Mouse (Mus musculus) skeletal muscle tissue, adult 2 months (tissue): ENCODE results near the gene Pah.

Experiments used
- DNase-seq: peaks from one replicate; pipeline ENCODE4 v3.0.0-alpha.2; 2012; ENCODE audit warnings: low read depth, low spot score

The Pah gene

DNA sequence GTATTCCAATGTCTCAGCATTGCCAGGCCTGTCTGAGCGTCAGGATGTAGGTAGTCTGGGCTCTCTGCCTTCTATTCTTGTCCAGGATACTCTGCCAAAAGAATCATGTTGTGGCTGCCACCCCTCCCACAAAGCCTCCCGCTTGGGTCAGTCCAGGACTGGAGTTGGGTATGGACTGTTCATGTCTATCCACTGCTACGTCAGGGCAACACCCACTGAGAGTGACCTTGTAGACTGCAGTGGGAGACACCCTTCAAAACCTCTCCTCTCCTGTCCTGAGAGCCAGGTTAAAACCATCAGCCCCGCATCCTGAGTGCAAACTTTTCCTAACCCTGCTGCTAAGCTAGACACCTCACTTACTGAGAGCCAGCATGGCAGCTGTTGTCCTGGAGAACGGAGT lies at the start of gene Pah:
TSS of gene Pah (plus strand) at position 150 of the 400 bp plus-strand sequence.
- DNase-seq = no peak

DNA sequence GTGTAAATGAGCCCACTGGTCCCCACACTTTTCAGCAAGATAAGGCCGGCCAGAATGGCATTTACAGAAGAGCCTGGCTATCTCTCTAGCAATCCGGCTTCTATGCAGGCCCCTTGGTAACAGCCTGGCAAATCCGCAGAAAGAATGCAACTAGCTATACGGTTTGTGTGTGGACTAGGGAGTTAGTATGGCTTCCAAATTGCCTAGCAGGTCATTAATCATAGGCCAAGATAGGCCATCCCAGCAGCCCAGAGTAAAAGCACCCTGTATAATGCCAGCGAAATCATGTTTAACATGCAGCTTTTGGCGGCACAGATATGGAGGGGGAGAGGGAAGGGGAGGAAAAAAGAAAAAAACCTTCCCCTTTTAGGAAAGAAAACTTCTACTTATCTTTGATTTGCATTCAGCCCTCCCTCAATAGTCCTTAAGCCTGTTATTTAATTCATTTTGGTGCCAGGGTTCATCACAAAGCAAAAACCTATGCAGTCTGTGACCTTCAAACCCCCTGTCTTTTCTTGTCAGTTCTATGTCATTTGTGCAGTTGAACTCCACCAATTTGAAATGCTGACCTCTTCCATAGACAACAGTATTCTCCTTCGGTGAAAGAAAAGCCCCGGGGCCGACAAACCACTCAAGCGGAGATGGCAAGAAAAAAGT lies 48.0 kb upstream of the Pah start:
- DNase-seq = no peak

DNA sequence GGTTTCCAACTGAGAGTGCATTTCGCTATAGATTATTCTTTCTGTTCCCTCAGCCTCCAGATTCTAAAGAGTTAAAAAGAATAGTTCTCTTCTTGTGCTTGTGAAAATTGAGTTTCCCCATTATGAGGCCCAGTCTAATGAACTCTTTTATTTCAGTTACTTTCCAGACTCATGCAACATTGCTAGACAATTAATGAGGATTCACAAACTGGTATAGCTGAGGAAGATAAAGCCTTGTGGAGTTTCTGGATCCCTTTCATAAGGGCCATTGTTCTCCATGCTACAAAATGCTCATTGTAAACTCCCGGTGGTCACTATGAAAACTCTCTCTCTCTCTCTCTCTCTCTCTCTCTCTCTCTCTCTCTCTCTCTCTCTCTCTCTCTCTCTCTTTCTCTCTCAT lies 46.6 kb upstream of the Pah start:
- no peak for DNase-seq

DNA sequence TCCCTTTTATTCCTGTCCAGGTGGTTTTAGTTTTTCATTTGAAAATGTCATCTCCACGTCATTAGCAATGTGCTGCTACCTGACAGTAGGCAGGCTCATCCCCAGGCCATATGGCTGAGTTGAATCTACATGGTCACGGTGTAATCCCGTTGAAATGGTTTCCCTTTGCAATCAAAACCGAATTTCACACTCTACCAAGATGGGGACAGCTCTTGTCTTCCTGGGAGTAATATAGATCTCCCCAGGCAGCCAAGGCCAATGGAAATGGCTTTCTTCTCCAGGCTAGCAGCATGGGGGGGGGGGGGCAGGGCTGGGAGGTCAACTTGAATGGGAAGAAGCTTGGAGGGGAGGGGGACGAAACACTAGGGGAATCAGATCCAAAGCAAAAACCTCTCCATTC lies 43.7 kb upstream of the Pah start:
- no peak for DNase-seq

DNA sequence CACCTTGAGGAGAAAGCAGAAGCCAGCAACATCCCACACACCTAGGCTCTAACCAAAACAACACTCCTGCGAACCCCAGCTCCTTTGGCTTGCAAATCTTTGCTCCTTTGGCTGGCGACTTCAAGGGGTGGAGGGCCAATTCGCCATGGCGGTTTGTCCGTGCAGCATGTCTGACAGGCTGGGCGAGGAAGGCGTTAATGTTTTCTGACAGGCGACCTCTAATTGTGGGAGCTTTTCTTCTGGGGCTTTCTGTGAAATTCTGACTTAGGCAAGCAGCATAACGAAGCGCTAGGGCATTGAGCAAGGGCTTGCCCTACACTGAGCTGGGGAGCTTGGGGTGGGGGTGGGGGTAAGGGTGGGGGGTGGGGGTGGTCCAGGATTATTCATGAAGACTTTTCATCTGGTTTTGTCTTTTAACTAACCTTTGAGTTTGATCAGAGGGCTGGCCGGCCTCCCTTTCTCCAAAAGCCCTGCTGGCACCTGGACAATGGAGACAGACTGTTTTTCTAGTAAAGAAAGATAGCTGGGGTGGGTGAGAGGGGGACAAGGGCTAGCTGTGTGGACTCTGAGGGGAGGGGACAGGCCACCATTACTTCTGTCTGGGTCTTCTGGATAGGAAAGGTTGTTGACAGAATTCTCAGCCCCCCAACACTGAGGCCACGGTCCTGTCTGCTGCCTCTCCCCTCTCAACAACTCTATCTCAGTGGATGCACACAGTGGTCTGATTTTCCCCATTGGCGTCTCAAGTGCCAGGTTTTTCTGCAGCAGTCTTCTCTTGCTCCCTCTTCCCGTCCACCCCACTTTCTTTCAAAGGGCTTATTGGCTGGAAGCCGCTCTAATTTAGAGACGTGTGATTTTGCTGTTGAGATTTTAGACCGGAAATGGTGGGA lies 36.5 kb upstream of the Pah start:
- no peak for DNase-seq

DNA sequence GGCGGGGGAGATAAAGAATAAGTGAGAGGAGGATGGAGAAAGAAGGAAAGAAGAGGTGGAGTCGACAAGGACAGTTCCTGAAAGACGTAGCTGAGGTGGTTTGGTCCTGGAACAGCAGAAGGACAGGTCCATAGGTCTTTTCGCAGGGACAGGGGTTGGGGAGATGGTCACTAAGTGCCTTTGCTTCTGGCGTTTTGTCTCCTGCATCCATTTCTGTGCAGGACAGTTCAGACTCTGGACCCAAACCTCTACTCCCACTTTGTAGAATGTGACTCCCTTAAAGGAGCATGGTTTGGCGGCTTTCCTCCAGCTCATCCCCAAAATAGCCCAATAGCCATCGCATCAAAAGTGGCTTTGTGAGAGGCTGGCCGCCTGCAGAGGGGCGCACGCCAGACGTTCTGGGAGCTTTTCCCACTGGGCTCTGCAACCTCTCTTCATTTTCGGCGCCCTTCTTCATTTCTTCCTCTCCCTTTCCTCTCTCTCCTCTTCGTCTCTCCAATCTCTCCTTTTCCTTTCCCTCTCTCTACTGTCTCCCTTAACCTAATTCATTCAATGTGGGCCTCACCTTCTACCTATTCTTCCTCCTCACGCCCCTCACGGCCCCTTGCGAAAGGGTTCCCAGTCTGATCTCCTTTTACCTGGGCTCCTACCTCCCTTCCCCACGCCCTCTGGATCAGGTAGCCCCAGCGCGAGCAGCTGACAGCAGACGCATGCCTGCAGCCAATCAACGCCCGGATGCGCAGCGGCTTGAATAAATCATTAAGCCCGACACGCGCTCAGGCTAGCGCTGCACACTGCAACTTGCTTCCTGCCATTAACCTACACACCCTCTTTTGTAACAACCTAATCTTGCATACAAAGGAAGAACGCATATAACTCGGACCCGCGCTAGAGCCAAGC lies 35.6 kb upstream of the Pah start:
- DNase-seq = no peak

DNA sequence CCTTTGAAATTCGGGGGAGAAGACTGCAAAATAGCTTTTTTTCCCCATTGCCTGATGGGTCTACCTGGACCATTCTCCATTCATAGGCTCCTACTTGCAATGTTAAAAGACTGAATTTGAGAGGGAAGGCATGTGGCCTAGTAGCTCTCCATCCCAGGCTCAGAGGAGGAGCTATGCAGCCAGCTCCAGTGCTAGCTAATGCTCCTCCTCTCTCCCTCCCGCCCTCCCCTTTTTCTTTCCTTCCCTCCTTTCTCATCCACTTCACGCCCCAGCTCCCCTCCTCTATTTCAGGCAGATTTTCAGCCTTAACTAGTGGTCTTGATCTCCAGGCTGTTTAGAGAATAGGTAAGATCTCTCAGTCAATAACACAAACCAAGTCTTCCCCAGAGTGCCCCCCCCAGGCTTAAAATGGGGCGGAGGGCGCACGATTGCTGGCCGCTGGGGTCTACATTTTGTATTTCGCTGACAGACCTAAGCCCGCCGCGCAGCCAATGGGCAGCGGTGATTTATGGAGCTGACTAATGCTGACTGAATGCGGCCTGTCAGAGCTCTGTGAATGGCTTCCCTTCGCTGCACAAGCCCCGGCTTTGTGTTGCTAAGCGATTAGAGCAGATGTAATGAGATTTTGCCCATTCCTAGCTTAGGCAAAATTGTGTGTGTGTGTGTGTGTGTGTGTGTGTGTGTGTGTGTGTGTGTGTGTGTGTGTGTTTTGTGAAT lies 33.0 kb upstream of the Pah start:
- no peak for DNase-seq

DNA sequence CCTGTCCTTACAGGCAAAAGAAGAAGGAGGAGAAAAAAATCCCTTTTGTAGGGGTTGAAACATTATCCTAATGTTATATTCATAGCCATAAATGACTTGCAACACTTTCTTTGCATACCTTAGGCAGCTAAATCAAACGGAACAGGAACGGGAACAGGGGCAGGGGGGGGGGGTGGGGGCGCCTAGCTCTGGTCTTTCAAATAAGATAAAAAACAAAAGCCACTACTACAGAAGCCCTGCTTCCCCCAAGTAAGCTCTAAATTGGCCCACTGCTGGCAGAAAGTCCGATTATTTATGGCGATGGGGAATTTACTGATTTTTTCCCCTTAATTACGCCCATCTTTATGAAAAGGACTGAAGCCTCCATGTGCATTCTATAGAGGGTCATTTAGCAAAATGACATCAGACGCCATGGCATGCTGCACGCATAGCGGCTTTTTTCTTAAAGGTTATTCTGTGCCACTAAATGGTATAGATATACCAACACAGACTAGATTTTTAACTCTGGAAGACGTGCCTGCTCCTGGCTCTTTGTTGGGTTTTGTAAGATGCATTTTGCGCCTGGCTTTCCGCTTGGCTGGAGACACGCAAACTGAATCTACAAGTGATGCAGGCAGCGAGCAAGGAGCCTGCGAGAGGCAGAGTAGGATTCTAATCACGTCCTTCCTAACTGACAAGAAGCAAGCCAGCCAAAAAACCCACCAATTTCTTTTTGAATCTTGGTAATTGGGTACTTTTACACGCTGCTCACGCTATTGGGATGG lies 32.2 kb upstream of the Pah start:
- no peak for DNase-seq

DNA sequence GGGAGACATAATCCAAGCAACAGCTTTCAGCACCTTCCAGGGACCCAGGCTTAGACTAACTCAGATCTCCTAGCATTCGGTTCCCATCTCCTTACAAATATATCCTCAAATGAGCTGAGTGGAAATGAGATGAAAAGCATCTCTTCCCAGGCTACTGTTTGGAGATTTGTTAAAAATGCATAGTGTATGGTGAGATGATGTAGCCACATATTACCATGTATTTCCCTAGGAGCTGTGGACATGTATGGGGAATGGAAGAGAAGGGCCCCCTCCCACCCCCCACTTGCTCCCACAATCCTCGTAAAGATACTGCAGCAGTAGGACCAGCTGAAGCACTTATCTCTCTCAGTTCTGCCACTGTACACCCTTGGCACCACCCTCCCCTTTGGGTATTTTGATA lies 31.3 kb upstream of the Pah start:
- DNase-seq = no peak

DNA sequence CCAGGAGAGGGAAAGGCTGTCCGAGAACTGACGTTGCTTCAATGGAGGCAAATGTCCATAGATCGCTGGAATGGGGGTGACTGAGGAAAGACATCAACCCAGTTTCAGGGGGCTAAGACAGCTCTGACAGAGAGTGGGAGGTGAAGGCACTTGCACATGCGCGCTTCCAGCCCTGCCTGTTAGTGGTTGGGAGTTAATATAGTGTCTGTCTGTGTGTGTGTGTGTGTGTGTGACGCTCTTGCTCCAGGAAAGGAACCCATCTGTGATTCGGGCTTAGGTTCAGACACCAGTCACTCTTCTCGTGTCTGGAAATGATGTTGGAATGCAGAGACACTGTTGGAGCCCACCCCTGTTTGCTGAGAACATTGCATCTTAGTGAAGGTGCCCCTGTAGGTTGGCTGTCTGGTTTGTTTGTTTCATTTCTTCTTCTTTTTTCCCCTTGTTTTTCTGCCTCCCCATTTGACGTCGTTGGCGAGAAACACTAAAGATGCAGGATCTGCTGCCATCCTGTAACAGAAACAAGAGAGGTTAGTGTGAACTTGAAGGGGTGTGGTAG lies 30.0 kb upstream of the Pah start:
- DNase-seq = no peak

DNA sequence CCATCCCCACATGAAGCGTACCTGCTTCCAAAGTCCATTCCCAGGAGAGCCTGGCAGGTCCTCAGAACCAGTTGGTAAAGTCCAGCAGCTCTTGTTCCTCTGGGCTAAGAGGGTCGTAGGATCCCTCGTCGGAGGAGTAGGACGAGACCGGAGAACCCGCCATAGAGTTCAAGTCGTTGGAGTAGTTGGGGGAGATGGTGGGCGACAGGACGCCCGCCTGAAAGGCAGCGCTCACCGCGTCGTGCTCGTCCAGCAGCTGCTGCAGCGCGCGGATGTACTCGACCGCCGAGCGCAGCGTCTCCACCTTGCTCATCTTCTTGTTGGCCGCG lies 29.3 kb upstream of the Pah start:
- DNase-seq = no peak

DNA sequence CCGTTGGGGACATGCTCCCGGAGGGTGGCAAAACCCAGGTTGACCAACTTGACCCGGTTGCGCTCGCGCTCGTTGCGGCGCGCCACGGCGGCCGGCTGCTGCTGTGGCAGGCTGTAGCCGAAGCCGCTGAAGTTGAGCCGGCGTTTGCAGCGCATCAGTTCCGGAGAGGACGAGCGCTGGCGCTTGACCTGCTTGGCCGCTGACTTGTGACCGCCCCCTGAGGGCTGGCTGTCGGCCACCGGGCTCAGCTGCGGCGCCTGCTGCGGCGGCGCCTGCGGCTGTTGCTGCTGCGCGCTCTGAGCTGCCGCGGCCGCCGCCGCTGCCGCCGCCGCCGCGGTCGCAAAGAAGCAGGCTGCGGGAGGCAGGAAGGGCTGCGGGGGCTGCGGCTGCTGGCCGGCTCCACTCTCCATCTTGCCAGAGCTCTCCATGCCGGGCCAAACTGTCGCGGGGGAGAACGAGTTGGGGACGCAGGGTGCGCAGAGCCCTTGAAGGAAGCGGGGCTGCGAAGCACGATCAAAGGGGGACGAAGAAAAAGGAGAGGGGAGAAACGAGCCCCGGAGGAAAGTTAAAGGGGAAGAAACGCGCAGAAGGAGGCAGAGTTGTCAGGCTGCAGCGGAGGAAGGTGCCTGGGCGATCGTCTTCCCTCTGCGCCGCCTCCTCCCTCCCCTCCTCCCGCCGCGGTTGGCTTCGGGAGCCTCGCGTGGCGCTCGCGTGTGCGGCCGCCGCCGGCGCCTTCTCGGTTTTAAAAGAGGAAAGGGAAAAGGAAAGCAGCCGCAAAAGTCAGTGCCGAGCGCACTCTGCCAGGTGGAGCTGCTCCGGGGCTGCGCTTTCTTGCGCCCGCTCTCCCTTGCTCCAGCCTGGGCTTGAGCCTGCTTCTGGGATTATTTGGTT lies 28.7 kb upstream of the Pah start:
- peak; percentile 3 for DNase-seq

DNA sequence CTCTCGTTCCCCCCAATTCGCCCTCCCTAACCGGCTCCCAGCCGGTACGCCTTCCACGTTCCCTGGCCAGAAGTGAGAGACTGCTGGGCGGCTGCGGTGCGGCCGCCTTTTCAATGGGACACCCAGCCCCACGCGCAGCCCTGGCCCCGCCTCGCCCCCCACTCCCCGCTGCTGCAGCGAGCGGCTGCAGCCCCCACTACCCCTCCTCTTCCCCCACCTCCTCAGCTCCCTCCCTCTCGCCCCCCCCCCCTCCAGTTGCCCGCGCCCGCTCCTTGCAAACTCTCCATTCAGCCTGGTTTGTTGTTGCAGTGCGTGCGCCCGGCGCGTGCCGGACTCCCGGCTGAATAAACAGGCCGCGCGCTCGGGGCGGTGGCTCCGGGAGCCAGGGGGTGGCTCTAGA lies 28.0 kb upstream of the Pah start, which contains the start of gene Ascl1:
TSS of gene Ascl1 (minus strand) at position 85 of the 400 bp plus-strand sequence.
- DNase-seq = no peak

DNA sequence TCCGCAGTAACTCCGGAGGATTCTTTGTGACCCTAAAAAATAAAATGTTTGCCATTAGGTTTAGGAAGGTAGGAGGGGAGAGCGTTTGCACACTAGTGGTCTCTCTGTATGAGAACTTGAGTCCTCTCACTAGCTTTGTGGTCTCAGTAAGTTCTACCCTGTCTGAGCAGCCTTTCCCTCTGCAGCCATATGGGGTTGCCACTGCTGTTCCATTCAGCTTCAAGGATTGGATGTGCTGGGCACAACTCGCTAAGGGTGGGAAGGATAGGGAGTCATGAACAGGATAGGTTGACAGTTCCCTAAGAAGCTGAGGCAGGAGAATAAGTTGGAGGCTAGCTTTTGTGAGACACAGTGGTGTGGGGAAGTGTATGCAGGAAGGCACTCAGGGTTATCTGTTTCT lies 27.4 kb upstream of the Pah start:
- no peak for DNase-seq

DNA sequence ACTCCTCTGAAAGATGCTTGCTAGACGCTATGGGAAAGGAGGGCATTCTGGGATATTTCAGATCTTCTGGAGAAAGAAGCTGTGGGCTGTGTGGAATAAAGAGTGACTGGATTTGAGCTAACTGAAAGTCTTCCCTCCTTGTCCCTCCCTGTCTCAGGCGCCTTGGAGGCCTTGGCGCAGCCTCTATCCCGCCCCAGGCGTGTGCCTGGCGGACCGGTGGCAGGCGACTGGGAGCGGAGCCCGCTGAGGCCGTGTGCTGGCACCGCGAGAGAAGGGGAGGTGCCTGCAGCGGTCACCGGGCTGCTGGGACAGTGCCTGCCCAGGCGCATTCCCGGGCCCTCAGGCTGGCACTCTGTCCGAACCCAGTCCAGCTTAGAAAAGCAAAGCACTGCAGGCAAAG lies 27.0 kb upstream of the Pah start:
- DNase-seq = peak; percentile 5

DNA sequence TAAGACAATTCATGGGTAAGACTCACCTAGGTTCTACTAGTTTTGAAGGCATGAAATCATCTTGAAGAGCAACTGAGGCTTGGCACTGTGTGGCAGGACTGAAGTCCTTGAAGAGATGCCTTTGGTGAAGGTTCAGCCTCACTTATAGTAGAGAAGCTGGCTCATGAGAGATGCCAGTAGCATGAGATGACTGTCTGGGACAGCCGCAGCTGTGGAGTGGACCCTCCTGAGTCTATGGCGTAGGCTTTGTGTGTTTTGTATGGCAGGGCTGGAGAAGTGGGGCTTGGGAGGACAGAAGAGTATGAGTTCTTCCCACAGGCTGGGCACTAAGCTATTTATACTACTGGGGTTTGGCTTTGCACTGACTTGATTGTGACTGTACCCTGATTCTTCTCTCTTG lies 24.5 kb upstream of the Pah start:
- DNase-seq = no peak

DNA sequence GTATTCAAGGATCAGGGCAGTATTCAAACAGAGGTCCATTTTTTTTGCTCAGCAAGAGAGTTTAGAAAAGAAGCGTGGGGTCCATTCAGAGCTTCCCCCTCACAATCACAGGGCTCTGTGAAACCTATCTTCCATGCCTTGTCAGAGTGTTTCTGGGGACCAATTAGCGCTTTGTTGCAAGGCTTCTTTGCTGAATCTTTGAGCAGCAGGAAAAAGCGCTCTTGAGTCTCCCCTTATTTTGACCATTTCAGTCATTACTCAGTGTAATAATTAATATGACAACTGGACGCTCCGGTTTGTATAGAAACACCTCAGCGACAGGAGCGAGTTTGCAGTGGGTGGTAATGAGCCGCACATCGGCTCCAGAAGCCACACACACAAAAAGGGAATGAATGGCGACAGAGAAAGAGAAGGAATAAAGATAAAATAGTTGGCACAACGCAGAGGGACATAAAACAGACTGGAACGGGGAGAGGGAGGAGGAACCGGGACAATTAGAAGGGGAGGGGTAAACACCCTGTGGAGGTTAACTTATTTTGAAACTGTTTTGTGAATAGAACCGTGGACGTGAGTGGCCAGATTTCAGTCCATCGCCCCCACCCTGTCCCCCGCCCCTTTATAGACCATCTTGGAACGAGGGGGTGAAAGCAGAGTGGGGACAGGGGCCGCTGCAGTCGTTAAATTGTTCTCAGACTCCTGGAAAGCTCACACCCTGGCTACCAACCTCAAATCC lies 20.5 kb upstream of the Pah start:
- no peak for DNase-seq

DNA sequence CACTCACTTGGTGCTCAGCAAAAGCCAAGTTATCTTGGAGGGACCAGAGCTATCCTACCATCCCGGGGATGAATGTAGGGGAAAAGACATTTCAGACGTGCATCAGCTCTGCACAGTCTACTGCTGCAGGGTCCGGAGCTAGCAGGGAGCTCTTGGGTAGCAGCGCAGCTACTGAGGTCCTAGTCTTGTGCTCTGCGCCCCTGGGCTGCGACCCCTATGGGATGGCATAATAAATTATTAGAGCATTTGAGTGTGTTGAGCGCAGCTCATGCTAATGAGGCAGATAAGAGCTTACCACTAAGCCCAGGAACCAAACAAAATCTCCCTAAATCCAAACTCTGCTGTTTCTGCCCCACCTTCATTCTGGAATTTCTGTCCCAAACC lies 19.9 kb upstream of the Pah start:
- DNase-seq = no peak

DNA sequence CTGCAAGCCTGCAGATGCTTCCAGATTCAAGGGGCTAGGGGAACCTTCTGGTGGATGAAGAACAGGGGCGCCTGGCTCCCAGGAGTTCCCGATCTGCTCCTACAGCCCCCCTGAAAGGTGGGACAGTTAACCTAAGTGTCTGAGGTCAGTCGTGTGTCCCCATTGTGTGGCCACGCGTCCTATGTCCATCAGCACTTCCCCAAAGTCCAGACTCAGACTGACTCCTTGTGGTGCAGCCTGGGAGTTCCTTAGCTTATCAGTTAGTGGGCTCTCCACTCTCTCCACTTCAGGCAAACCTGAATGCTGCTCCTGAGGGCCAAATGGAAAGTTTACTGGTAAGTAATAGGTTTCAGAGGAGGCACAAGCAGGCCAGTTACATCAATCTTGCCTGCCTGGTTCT lies 19.3 kb upstream of the Pah start:
- no peak for DNase-seq
